Mouse (Mus musculus): ENCODE results near the gene Slit1.

Gene Slit1

DNA sequence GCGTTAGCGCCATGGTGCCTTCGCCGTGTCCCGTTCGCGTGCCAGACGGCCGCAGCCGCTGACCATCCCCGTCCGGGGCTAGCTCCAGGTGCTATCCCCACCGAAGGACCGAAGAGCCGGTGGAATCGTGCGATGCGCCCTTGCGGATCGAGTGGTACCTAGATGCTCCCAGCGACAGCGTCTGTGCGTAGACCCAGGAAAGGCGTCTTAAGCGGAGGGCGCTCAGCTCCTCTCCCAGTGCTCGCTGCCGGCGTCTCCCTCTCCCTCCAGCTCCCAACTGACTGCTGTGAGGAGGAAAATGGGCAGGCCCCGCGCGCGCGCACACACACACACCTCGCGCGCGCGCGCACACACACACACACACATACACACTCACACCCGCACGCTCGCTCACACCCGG is at the start of gene Slit1:
Gene Slit1 (minus strand): TSS at position 270 of the 400 bp plus-strand sequence.
- DNase-seq (ENCODE audit: extremely low read depth, insufficient read length, low spot score) = no peak

GRCm38 (mm10) chr19:41792934-41793486 is 49.5 kb upstream of the Slit1 start:
- DNase-seq (ENCODE audit: extremely low read depth, insufficient read length, low spot score) = no peak

- no peak for DNase-seq (ENCODE audit: extremely low read depth, insufficient read length, low spot score)
These were observed 47.9 kb upstream of the Slit1 start for GRCm38 (mm10) chr19:41791384-41791783.

- no peak for DNase-seq (ENCODE audit: extremely low read depth, insufficient read length, low spot score)
These were observed 45.9 kb upstream of the Slit1 start for GRCm38 (mm10) chr19:41789110-41789961.

GRCm38 (mm10) chr19:41786896-41787295 is 43.4 kb upstream of the Slit1 start:
- DNase-seq (ENCODE audit: extremely low read depth, insufficient read length, low spot score) = no peak

DNA sequence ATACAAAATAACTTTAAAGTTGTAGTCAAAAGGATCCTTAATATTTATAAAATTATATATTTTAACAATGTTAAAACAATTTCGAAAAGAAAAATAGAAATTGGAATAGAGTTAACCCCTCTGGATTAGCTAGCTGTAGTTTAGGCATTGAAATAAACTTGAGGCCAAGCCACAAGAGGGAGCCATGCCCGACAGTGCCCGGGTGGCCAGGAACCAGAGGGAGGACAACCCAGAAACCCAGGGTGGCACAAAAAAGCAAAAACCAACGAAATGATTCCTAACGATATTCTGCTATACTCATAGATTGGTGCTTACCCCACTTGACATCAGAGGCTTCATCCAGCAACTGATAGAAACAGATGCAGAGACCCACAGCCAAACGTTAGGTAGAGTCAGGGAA is 34.0 kb upstream of the Slit1 start:
- DNase-seq (ENCODE audit: extremely low read depth, insufficient read length, low spot score) = no peak

GRCm38 (mm10) chr19:41768711-41769110 is 25.2 kb upstream of the Slit1 start:
- no peak for DNase-seq (ENCODE audit: extremely low read depth, insufficient read length, low spot score)

DNA sequence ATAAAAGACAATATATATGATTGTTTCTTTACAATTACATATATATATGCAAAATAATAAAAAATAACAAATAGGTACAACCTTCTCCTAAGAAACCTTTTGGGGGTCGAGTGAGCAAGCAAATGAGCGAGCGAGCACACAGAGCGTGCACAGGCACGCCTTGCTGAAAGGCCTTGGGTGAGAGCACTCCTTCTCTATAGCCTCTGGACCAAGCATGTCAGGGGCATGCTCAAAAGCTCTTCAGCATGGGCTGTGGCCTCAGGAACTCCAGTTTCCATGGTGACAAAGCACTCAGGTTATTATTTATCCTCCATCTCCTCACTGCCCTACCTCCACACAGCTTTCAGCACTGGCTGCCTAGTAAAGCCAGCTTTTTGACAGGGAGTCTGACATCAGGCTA is 23.2 kb upstream of the Slit1 start:
- no peak for DNase-seq (ENCODE audit: extremely low read depth, insufficient read length, low spot score)

- peak; percentile 34 for DNase-seq (ENCODE audit: extremely low read depth, insufficient read length, low spot score)
These were observed 20.6 kb upstream of the Slit1 start for GRCm38 (mm10) chr19:41763870-41764660.

DNA sequence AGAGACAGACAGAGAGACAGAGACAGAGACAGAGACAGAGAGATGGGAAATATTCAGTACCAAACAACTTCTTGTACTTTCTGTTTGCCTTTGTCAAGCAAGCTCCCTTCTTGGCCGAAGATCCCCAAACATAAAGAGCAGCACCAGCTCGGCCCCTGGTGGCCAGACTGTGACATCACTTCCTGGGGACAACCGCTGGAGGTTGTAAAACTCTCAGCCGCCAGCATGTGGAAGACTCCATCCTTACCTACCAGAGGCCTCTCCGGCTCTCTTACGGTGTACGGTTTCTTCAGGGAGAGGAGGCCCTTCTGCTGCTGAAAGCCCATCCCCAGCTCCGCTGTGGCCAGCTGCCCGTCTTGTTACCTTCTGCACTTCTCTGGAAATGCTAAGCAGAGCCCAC is 18.1 kb upstream of the Slit1 start:
- no peak for DNase-seq (ENCODE audit: extremely low read depth, insufficient read length, low spot score)

GRCm38 (mm10) chr19:41759765-41760164 is 16.3 kb upstream of the Slit1 start:
- DNase-seq (ENCODE audit: extremely low read depth, insufficient read length, low spot score) = no peak

GRCm38 (mm10) chr19:41759270-41759669 is 15.8 kb upstream of the Slit1 start:
- no peak for DNase-seq (ENCODE audit: extremely low read depth, insufficient read length, low spot score)

- no peak for DNase-seq (ENCODE audit: extremely low read depth, insufficient read length, low spot score)
These were observed 11.3 kb upstream of the Slit1 start for GRCm38 (mm10) chr19:41754760-41755159.

- DNase-seq (ENCODE audit: extremely low read depth, insufficient read length, low spot score) = no peak
These were observed 8.4 kb upstream of the Slit1 start for GRCm38 (mm10) chr19:41751906-41752305.

- DNase-seq (ENCODE audit: extremely low read depth, insufficient read length, low spot score) = peak; percentile 28
These were observed 4.0 kb upstream of the Slit1 start for GRCm38 (mm10) chr19:41747436-41747835.

DNA sequence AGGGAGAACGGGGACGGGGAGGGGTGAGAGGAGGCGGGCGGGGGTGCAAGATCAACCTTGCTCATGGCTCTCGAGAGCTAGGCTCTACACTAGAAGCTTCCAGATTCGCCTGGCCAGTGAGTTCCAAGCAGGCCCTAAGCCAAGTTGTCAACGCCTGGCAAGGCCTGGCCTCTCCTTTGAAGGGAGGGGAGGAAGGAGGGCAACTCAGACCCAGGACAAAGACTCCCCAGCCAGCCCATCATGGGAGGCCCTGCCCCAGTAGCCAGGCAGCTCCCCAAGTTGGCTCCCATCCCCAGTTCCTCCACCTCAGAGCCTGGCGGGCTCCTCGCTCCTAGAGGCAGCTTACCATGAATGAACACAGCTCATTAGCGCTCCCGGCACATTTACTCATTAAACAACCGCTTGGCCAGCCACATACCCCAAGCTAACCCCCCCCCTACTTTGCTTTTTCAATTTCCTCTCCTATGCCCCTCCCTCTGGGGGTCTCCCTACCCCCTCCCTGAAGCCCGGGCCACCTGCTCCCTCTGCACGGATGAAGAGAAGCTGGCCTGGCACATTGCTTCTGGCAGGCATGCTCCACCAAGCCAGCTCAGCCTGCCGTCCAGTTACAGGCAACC is 2.6 kb upstream of the Slit1 start:
- DNase-seq (ENCODE audit: extremely low read depth, insufficient read length, low spot score) = no peak

DNA sequence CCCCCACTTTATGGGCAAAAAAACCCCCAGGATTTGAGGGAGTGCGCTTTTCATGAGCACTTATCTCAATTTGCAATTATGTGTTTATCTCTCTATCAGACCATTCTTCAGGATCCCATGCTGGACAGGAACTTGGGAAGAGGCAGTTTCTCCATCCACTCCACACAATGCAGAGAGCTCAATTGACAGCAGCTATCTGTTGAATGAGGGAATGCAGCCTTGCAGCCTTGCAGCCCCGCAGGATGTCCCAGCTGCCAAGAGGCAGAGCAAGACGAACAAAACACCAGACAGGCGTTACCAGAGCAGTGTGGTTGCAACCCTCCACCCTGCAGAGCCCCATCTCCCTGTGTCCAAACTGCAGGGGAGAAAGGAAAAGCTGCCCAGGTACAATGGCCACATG is 4.6 kb downstream of the Slit1 start:
- no peak for DNase-seq (ENCODE audit: extremely low read depth, insufficient read length, low spot score)

DNA sequence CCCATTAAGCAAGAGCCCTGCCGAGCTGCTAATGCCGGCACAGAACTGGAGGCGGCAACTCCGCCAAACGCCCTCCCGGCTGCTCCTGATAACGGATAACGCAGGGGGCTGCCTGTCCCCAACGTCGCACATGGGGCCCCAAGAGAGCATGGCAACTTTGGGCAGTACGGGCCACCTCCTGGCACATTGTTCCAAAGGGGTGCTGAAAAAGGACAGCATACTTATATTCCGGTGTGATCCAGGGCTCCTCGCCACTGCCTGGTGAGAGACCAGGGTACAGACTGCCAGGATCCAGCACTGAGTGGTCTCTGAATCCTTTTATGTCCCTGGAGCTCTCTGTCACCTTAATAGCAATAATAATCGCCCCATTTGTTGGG is 5.0 kb downstream of the Slit1 start:
- DNase-seq (ENCODE audit: extremely low read depth, insufficient read length, low spot score) = no peak

DNA sequence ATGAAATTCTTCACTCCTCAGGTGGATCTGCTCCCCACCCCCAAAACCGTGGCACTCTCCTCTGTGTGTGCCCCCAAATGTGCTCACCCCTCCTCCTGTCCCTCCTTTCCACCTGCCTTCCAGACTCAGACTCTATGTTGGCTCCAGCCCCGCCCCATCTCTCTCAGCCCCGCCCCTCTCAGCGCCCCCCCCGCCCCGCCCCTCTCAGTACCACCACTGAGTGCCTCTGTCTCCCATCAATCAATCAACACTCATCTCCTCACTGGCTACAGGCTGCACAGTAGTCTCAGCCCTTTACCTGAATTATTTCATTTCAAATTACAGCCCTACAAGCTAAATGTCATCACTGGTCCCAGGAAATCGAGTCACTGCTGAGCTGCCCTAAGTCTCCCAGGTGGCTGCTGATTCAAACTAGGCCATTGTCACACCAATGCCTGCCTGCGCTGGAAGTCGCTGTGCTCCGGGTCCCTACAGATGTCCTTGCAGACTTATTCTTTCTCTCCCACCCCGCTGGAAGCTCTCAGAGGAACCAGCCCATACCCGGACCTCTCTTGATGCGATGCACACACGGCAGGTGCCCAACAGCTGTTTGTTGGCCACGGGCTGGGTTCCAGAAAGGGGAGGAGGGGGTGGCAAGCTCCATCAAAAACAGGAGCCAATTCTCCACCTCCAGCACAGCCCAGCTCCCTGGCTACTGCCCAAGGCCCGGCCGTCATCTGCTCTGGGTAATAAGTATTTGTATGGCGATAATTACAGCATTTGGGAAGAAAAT is 5.6 kb downstream of the Slit1 start:
- no peak for DNase-seq (ENCODE audit: extremely low read depth, insufficient read length, low spot score)

DNA sequence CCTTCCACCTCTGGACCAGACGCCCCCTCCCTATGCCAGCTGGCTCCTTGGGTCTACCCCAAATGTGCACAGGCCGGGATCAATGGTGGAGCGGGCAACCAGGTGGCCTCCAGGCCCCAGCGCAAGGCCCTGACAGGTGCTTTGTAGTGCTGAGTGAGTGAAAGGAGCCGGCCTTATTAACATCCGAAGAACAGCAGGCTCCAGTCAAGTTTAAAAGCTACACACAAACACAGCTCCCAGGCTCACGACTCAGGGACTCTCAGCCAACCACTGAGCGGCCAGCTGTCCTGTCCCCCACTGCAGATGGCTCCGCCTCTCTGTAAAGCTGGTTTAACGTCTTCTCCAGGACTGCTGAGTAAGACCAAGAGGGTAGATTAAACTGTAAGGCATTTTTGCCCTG is 8.8 kb downstream of the Slit1 start:
- DNase-seq (ENCODE audit: extremely low read depth, insufficient read length, low spot score) = no peak
